1 mouse cellular context compared by ENCODE assay signal in the genomic region with DNA sequence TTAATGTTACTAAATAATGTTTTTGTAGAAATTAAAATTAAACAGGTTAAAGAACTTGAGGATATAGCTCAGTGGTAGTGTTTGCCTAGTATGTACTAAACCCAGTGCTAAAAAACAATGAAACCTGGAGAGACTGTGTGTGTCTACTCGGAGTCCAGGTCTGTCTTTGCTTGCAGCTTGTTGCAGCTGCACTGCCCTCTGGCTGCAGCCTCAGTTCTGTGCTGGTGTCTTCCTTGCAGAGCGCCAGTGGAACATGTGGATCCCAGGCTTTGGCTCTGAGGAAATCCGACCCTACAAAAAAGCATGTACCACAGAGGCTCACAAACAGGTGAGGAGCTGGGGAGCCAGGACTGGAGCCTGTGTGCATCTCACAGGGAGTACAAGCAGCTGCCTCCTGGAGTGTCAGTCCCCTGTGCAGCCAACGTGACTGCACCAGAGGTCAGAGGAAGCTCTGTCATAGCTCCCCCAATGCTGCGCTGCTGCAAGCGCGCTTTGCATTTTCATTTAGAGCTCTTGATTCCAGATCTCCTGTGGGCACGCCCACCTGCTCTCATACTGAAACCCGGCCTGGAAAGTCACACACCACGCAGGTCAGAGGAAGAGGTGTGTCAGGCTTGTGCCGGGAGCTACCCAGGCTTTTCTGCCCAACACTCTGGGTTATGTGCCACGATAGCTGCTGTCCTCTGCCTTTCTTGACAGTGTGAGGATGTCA.
A peak's percentile ranks its signal among the peaks of the same experiment; 100 is the strongest.
TF ChIP-seq lines count a peak whose summit lies in the region.

No protein-coding gene starts in this region.

TF ChIP-seq in MEL, 35 proteins besides CTCF, POLR2A, EP300 and RAD21:
- TF ChIP-seq SMC3 (IDR thresholded peaks at IDR 0.05; ENCODE audit: low read depth, low read length) (peak; percentile 19; the same call in 1 of the 2 replicates), NELFE (IDR thresholded peaks at IDR 0.05; ENCODE audit: low read depth, low read length) (no peak)
